Mouse (Mus musculus): ENCODE data around the gene Chmp5. TPM values are rescaled to one million over a fixed set of nuclear protein-coding genes. Genes with fewer than 3 reads are reported as not detected.

Chmp5 gene
- 140 TPM for polyA plus RNA-seq (2014; fragmentation: Illumina TruSeq; extraction: RNeasy Lipid Tissue Mini Kit (QIAGEN cat#74804); ENCODE audit: insufficient read depth, low read depth, low replicate concordance)

DNA sequence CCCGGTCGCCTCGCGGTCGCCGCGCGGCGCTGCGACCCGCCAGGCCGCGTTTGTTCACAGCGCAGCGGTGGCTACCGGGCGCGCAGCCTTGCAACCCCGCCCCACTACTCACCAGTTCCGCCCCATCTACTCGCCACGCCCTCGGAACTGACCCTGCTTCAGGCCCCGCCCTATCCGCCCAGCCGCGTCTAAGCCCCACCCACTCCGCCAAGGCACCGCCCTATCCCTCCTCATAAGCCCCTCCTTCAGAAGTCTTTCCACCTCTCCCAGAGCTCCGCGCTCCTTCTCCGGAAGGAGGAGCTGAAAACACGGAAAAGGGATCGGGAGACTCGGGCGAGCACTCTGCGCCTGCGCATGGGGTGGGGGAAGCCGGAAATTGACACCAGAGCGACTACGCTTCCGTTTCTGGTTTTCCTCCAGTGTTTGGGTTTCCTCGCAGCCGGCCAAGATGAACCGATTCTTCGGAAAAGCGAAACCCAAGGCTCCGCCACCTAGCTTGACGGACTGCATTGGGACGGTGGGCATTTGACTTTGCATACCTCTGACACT, at the start of gene Chmp5, which contains the start of gene Bag1:
Gene Chmp5 (plus strand): TSS at position 248 of the 549 bp plus-strand sequence.
Gene Bag1 (minus strand): TSS at position 135 of the 549 bp plus-strand sequence.

DNA sequence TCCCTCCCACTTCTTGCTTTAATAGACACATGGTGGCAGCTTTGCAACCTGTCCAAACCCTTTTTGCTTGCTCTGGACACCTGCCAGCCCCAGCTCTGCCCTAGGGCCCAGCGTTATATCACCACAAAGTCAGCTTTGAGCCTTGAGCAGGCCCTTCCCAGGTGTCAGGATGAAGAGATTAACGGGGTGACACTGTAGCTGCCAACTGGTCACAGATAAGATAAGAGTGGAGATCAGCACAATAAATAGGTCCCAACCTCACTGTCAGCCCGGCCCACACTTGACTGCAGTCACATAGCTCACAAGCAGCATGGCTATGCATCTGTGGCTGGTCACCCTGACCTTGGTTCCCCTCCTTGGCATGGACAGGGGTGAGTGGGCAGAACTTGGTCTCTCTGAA, 28.4 kb upstream of the Chmp5 start, which contains the start of gene Spink4:
Gene Spink4 (plus strand): TSS at position 268 of the 400 bp plus-strand sequence.

DNA sequence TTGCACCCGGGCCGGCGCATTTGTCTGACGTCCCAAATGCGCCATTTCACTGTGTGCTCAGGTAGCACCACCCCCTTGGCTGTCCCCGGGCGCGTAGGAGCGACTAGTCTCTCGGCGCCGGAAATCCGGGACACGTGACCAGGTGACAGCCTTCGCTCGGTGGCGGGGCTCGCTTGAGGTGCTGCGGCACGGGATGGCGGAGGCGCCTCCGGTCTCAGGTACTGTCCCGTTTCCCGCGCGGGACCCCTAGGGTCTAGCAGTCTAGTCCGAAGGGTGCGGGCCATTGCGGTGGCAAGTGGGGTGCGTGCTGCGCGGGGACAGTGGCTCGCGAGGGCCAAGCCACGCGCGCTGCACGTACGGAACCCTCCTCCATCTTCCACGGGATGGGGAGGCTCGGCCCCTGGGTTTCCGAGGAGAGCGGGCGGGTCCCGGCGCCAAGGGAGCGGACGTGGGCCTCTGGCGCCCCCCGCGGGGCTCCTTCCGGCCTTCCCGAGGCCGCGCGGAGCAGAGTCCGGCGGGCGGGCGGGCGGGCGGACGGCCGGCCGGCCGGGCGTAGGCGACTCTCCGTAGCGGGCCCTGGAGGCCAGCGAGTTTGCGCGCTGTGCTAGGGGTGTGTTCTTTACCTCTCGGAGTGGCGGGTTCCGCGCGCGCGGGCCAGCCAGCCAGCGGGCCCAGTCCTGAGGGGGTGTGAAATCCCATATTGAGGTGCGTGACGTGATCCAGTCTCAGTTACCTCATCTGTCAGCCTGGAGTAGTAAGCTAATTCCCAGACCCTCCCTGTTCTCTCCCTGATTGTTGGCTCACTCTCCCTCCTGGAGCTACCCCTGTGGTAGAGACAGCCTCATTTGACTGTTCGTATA, 22.9 kb downstream of the Chmp5 start, which contains the start of gene Nfx1:
Gene Nfx1 (plus strand): TSS at position 65 of the 860 bp plus-strand sequence.

Other genes with a start within 250 kb of the Chmp5 start
- gene Aptx, start 245.2 kb upstream of the Chmp5 start, polyA plus RNA-seq (2014; fragmentation: Illumina TruSeq; extraction: RNeasy Lipid Tissue Mini Kit (QIAGEN cat#74804); ENCODE audit: insufficient read depth, low read depth, low replicate concordance): 15.2 TPM
- gene Dnaja1, start 226.3 kb upstream of the Chmp5 start, polyA plus RNA-seq (2014; fragmentation: Illumina TruSeq; extraction: RNeasy Lipid Tissue Mini Kit (QIAGEN cat#74804); ENCODE audit: insufficient read depth, low read depth, low replicate concordance): 153 TPM
- gene Smu1, start 190.5 kb upstream of the Chmp5 start, polyA plus RNA-seq (2014; fragmentation: Illumina TruSeq; extraction: RNeasy Lipid Tissue Mini Kit (QIAGEN cat#74804); ENCODE audit: insufficient read depth, low read depth, low replicate concordance): 52.3 TPM
- gene B4galt1, start 94.4 kb upstream of the Chmp5 start, polyA plus RNA-seq (2014; fragmentation: Illumina TruSeq; extraction: RNeasy Lipid Tissue Mini Kit (QIAGEN cat#74804); ENCODE audit: insufficient read depth, low read depth, low replicate concordance): 39.3 TPM
- 10.8 TPM for gene Spink4, start 28.4 kb upstream of the Chmp5 start, polyA plus RNA-seq (2014; fragmentation: Illumina TruSeq; extraction: RNeasy Lipid Tissue Mini Kit (QIAGEN cat#74804); ENCODE audit: insufficient read depth, low read depth, low replicate concordance)
- 295 TPM for gene Bag1, start 113 bp upstream of the Chmp5 start, polyA plus RNA-seq (2014; fragmentation: Illumina TruSeq; extraction: RNeasy Lipid Tissue Mini Kit (QIAGEN cat#74804); ENCODE audit: insufficient read depth, low read depth, low replicate concordance)
- gene Nfx1, start 22.5 kb downstream of the Chmp5 start, polyA plus RNA-seq (2014; fragmentation: Illumina TruSeq; extraction: RNeasy Lipid Tissue Mini Kit (QIAGEN cat#74804); ENCODE audit: insufficient read depth, low read depth, low replicate concordance): 18.6 TPM
- gene Aqp7, start 99.7 kb downstream of the Chmp5 start, polyA plus RNA-seq (2014; fragmentation: Illumina TruSeq; extraction: RNeasy Lipid Tissue Mini Kit (QIAGEN cat#74804); ENCODE audit: insufficient read depth, low read depth, low replicate concordance): 0.91 TPM
- gene Aqp3, start 149.8 kb downstream of the Chmp5 start, polyA plus RNA-seq (2014; fragmentation: Illumina TruSeq; extraction: RNeasy Lipid Tissue Mini Kit (QIAGEN cat#74804); ENCODE audit: insufficient read depth, low read depth, low replicate concordance): 0.83 TPM
- 7.4 TPM for gene Nol6, start 176.0 kb downstream of the Chmp5 start, polyA plus RNA-seq (2014; fragmentation: Illumina TruSeq; extraction: RNeasy Lipid Tissue Mini Kit (QIAGEN cat#74804); ENCODE audit: insufficient read depth, low read depth, low replicate concordance)
- gene Ube2r2, start 187.3 kb downstream of the Chmp5 start, polyA plus RNA-seq (2014; fragmentation: Illumina TruSeq; extraction: RNeasy Lipid Tissue Mini Kit (QIAGEN cat#74804); ENCODE audit: insufficient read depth, low read depth, low replicate concordance): 77.9 TPM

All from lung, adult 10 weeks (tissue).